Mouse (Mus musculus) limb, embryonic 11.5 days (tissue): ENCODE data around the gene Ppm1h. TPM values are rescaled to one million over a fixed set of nuclear protein-coding genes. Genes with fewer than 3 reads are reported as not detected.

ENCODE experiments used
- ATAC-seq: fragments of 200-750 bp; cut with Nextera tagmentation; 2 replicates; pipeline ENCODE4 v1.8.0; 2017; ENCODE audit warnings: low read depth; ENCODE audit not compliant: insufficient number of reproducible peaks, low FRiP score, low TSS enrichment
- DNase-seq: peaks from one replicate; pipeline ENCODE4 v3.0.0-alpha.2; 2015; ENCODE audit warnings: low spot score
- H3K27ac ChIP-seq: fragments of 300-500 bp; sonication (generic); replicated peaks from 2 replicates; pipeline ENCODE4 v1.5.1; 2014; ENCODE audit warnings: low read depth, mild to moderate bottlenecking, low read length
- H3K27me3 ChIP-seq: fragments of 300-500 bp; sonication (generic); 2 replicates; pipeline ENCODE4 v1.6.1; 2014; ENCODE audit warnings: mild to moderate bottlenecking, low read length, mixed read lengths; ENCODE audit not compliant: control insufficient read depth, insufficient read depth
- H3K36me3 ChIP-seq: fragments of 300-500 bp; sonication (generic); 2 replicates; pipeline ENCODE4 v1.6.1; 2014; ENCODE audit warnings: mild to moderate bottlenecking, low read length, moderate library complexity, mixed read lengths; ENCODE audit not compliant: control insufficient read depth, insufficient read depth
- H3K4me1 ChIP-seq: fragments of 300-500 bp; sonication (generic); 2 replicates; pipeline ENCODE4 v1.6.1; 2014; ENCODE audit warnings: low read length, mixed read lengths; ENCODE audit not compliant: control insufficient read depth, insufficient read depth
- H3K4me2 ChIP-seq: fragments of 300-500 bp; sonication (generic); 2 replicates; pipeline ENCODE4 v1.6.1; 2014; ENCODE audit warnings: low read depth, mild to moderate bottlenecking, moderate library complexity; ENCODE audit not compliant: severe bottlenecking
- H3K4me3 ChIP-seq: fragments of 300-500 bp; sonication (generic); 2 replicates; pipeline ENCODE4 v1.5.1; 2014; ENCODE audit warnings: low read depth, low read length
- H3K9ac ChIP-seq: fragments of 300-500 bp; sonication (generic); 2 replicates; pipeline ENCODE4 v1.6.1; 2014; ENCODE audit warnings: mild to moderate bottlenecking, low read length
- H3K9me3 ChIP-seq: fragments of 300-500 bp; sonication (generic); 2 replicates; pipeline ENCODE4 v1.6.1; 2016; ENCODE audit warnings: low read length; ENCODE audit not compliant: control insufficient read depth
- WGBS: fragments of 180-500 bp; shearing (Covaris S2); extraction: QIAGEN DNeasy Blood & Tissue Kit; methylation state at CpG from one replicate; pipeline ENCODE4 v1.1.7; 2014; 5-methylcytosine and 5-hydroxymethylcytosine counted together
- polyA plus RNA-seq: library from polyadenylated mRNA; unstranded; fragments of >200 nt; fragmentation: Nextera tagmentation; extraction: Ambion mirVana; gene quantifications from 2 replicates; pipeline ENCODE4 v1.2.1, GENCODE M21; 2014

Ppm1h gene
- polyA plus RNA-seq, 1 experiment from 2014 or later = 5.1 TPM

DNA sequence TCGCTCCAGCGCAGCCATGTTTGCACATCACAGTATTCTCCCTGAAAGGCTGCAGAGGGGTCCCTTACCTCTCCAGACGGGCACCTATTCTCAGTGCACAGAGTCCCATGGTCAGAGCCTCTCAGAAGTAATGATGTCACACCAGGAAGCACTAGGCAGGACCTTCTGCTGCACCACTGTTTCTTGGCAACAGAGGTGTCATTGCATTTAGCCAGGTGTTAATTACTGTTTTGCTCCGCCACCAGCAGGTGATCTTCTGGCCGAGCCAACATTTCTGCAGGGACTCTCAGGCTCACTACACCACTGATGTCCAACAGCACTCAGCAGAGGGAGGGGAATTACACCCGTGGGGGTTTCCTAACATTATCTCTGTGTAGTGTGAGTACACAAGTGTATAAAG is 143.0 kb downstream of the Ppm1h start:
- Histone ChIP-seq H3K4me1 (peaks cover 7% of the 10 kb centered on the region), H3K9ac (no peak overlapping the region), H3K4me3 (no peak overlapping the region), H3K36me3 (no peaks in the 10 kb centered on the region), H3K9me3 (no peaks in the 10 kb centered on the region), H3K4me2 (no peak overlapping the region), H3K27me3 (no peaks in the 10 kb centered on the region), H3K27ac (no peak overlapping the region)
- ATAC-seq (no peak), DNase-seq (no peak)
- WGBS = 66% methylated on average over 6 of the region's 6 CpGs

DNA sequence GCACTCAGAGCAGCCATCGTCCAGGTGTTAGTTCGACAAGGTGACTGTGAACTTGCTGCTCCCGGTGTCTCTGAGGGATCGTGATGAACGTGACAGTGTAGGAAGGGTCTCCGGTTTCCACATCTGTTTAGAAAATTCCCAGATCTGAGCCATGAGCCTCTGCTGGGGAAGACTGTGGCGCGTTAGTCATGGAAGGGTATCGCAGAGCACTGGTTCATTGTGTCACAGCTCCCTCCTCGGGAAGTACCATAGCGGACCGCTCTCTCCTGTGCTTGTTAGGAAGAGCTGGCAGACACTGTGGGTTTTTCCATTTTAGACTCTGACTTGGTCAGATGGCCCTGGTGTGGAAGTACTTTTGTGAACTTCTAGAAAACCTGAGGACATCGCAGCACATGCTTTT is 145.1 kb downstream of the Ppm1h start:
- no peak for DNase-seq
- H3K27ac ChIP-seq = no peak overlapping the region

DNA sequence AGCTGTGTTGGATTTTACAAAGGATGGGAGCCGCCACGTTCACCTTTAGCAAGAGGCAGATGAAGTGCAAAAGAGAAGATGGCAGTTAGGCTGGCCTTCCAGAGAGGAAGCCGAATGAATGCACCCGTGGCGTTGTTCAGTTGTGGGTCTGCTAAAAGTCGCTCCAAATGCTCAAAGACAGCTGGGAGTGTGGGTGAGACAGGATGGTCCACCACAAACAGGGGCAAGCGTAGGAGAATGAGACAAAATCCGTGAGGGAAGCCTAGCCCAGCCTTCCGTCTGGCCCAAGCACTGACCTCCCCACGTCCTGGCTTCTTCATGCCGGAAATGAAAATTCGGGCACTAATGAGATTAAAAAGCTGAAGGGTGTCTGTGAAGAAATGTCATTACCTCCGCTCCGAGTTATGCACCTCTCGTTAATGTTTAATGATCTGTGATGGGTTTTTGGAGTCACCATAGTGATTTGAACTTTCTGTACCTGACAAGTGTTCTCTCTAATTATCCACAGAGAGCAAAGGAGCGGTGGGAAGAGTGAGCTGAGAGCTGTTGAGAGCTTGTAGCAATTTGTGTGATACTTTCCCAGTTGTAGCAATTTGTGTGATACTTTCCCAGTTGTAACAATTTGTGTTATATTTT is 148.3 kb downstream of the Ppm1h start:
- Histone ChIP-seq H3K9ac (no peak overlapping the region), H3K4me2 (no peak overlapping the region), H3K4me3 (no peak overlapping the region), H3K27me3 (no peaks in the 10 kb centered on the region), H3K9me3 (no peaks in the 10 kb centered on the region), H3K4me1 (peaks cover 11% of the 10 kb centered on the region), H3K27ac (no peak overlapping the region), H3K36me3 (no peaks in the 10 kb centered on the region)
- WGBS = 38% methylated on average over 16 of the region's 16 CpGs
- ATAC-seq (no peak), DNase-seq (no peak)

More for the DNA sequence above, 145.1 kb downstream of the Ppm1h start:
- Histone ChIP-seq H3K9ac (no peak overlapping the region), H3K9me3 (no peaks in the 10 kb centered on the region), H3K4me2 (no peak overlapping the region), H3K4me3 (no peak overlapping the region), H3K27me3 (no peaks in the 10 kb centered on the region), H3K36me3 (no peaks in the 10 kb centered on the region), H3K4me1 (peaks cover 12% of the 10 kb centered on the region)
- no peak for ATAC-seq
- 77% methylated on average over 13 of the region's 13 CpGs for WGBS

DNA sequence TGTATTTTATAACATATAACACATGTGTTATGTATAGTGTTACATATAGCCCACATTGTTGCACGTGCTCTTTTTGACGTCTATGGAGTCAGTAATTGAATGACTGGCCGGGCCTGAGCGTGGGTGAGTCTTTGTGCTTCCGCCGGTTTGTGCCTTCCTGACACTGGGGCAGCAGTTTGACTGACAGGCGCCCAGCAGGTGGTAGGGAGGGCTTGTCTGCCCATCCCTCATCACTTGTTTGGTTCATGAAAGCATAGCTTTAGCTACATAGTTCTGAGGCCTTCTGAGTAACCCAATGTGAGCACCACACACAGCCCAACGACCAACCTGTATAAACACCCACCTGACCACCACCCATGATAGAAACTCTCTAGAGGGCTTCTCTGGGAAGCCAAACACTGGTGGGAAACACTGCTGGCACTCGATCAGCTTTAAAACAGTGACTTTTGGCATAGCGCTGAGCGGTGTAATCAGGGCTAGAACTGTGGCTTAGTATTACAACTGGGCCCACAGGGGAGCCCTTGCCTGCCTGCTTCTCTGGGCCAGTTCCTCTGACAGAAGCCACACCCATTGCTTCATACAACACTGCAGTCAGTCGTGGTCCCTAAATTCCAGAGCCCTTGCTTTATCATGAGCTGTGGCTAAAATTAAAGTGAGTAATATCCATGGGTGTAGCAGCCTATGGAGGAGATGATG is 149.3 kb downstream of the Ppm1h start:
- Histone ChIP-seq H3K4me2 (no peak overlapping the region), H3K27ac (no peak overlapping the region), H3K9me3 (no peaks in the 10 kb centered on the region), H3K4me1 (peaks cover 11% of the 10 kb centered on the region; the same call in 1 of the 2 replicates), H3K36me3 (no peaks in the 10 kb centered on the region), H3K4me3 (no peak overlapping the region), H3K27me3 (no peaks in the 10 kb centered on the region), H3K9ac (no peak overlapping the region)
- 76% methylated on average over 12 of the region's 12 CpGs for WGBS
- ATAC-seq (no peak), DNase-seq (no peak)

DNA sequence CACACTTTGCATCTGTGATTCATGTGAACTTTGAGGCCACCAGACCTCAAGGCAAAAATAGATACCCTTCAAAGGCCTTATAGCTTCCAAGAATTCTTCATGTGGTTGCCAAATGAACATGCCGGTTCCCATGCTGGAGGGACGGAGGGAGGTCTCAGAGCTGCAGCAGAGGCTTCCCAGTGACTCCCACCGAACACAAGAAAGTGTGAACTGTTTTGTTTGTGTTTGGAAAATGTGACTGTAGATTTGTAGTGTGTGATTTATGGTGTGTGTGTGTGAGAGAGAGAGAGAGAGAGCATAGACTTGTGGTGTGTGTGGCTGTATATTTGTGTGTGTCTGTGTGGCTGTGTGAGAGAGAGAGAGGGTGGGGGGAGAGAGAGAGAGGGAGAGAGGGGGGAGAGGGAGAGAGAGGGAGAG is 151.2 kb downstream of the Ppm1h start:
- Histone ChIP-seq H3K4me2 (no peak overlapping the region), H3K4me1 (peaks cover 11% of the 10 kb centered on the region; the same call in 1 of the 2 replicates), H3K27ac (no peak overlapping the region), H3K27me3 (no peaks in the 10 kb centered on the region), H3K9me3 (no peaks in the 10 kb centered on the region), H3K36me3 (no peaks in the 10 kb centered on the region), H3K4me3 (no peak overlapping the region), H3K9ac (no peak overlapping the region)
- no peak for ATAC-seq
- 62% methylated on average over 3 of the region's 3 CpGs for WGBS
- DNase-seq = no peak

DNA sequence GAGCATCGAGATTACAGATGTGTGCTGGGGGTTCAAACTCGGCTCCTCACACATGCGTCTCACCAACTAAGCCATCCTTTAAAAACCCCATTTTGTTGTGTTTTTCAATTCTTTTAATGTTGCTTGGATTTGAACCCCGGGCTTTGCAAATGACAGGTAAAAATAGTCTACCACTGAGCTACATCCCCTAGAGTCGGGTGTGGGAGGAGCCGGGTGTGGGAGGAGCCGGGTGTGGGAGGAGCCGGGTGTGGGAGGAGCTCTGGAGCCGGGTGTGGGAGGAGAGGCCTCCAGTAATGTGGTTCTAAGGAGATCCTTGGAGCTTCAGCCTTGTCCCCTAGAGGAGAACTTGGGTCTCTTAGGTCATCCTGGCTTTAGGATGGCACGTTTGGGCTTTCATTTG is 152.1 kb downstream of the Ppm1h start:
- Histone ChIP-seq H3K9ac (no peak overlapping the region), H3K27ac (no peak overlapping the region)
- 93% methylated on average over 10 of the region's 10 CpGs for WGBS

DNA sequence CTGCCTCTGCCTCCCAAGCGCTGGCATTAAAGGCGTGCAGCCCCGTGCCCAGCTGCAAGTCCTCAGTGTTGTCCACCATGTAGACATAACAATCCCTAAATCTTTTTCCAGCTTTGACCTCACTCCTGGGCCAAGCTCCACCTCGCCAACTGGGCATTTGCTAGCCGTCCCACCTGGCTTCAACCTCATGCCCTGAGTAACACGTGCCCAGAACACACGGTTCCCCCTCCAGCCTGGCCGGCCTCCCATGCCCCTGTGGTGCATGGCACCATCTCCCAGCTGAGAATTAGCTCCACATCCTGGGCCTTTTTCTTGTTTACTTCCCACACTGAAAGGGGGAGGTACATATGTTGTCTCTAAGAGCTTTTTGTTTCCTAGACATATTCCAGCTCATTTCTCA is 163.5 kb downstream of the Ppm1h start:
- no peak overlapping the region for H3K9ac ChIP-seq
- WGBS = 96% methylated on average over 8 of the region's 8 CpGs
- no peaks in the 10 kb centered on the region for H3K4me1 ChIP-seq
- no peak overlapping the region for H3K4me2 ChIP-seq
- DNase-seq (no peak), ATAC-seq (no peak)
- H3K27ac ChIP-seq = no peak overlapping the region
- H3K36me3 ChIP-seq = no peaks in the 10 kb centered on the region
- no peak overlapping the region for H3K4me3 ChIP-seq
- no peaks in the 10 kb centered on the region; the same call in 1 of the 2 replicates for H3K9me3 ChIP-seq
- no peaks in the 10 kb centered on the region for H3K27me3 ChIP-seq

More for the DNA sequence above, 152.1 kb downstream of the Ppm1h start:
- ATAC-seq (no peak), DNase-seq (no peak)
- Histone ChIP-seq H3K36me3 (no peaks in the 10 kb centered on the region), H3K27me3 (no peaks in the 10 kb centered on the region), H3K9me3 (no peaks in the 10 kb centered on the region), H3K4me3 (no peak overlapping the region), H3K4me1 (peaks cover 11% of the 10 kb centered on the region; the same call in 1 of the 2 replicates), H3K4me2 (no peak overlapping the region)

DNA sequence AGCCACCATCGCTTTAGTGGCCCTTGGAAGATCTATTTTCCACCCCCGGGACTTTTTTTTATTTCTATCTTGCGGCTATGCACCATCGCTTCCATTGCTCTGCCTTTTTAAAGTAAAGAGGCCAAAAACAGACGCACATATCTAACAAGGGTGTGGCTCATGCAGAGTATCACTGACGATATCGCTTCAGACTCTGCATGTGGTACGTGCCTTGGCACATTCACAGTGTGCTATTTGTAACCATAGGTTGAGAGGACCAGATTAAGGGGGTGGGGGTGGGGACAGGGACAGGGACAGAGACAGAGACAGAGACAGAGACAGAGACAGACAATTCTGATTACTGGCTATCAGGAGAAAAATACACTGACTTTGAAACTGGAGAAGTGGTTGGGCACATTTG is 164.4 kb downstream of the Ppm1h start:
- Histone ChIP-seq H3K4me3 (no peak overlapping the region), H3K27me3 (no peaks in the 10 kb centered on the region), H3K27ac (no peak overlapping the region), H3K9me3 (no peaks in the 10 kb centered on the region; the same call in 1 of the 2 replicates), H3K9ac (no peak overlapping the region), H3K4me2 (no peak overlapping the region), H3K36me3 (no peaks in the 10 kb centered on the region), H3K4me1 (0 out of 2 replicates have a peak, but pooled peaks cover 1% of the 10 kb centered on the region)
- WGBS = 95% methylated on average over 8 of the region's 8 CpGs
- ATAC-seq (no peak), DNase-seq (no peak)
